Mouse (Mus musculus) left cerebral cortex, adult 9 months (tissue): Measurements from ENCODE around the gene Abhd17a.
A peak's percentile ranks its signal among the peaks of the same experiment; 100 is the strongest.

ENCODE experiments used
- DNase-seq, 2 experiments: peaks; one replicate each; pipeline ENCODE4 v3.0.0; 2022; ENCODE audit warnings: low spot score in 2 of 2

The Abhd17a gene

GRCm38 (mm10) chr10:80589879-80590854 lies at the start of gene Abhd17a:
Gene Abhd17a (minus strand): TSS chr10:80590341.
- DNase-seq = peak; percentile 82 to 96

GRCm38 (mm10) chr10:80635345-80635744 lies 45.2 kb upstream of the Abhd17a start:
- no peak for DNase-seq

- DNase-seq = no peak
Observed at GRCm38 (mm10) chr10:80628925-80629324, 38.8 kb upstream of the Abhd17a start.

- DNase-seq = no peak
Observed at GRCm38 (mm10) chr10:80627685-80628084, 37.5 kb upstream of the Abhd17a start.

DNA sequence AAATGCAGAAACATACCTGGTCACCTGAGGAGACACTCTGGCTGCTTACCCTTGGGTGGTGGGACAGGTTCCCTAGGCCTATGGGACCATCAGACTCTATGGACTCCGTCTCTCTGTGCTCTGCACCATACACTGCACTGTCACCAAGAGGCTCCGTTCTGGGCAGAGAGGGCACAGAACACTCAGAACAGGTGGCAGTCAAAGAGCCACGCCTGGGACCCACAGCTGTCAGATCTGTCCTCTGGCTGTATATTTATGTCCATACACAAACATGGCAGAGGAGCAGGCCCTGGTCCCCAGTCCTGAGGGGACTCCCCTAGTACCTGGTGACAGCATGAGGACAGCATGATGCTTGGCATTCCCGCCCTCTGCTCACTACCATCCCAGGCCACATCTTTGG lies 35.6 kb upstream of the Abhd17a start:
- DNase-seq = no peak

GRCm38 (mm10) chr10:80623457-80624191 lies 33.5 kb upstream of the Abhd17a start:
- peak in 1 of 2 experiments; percentile 45 for DNase-seq

DNA sequence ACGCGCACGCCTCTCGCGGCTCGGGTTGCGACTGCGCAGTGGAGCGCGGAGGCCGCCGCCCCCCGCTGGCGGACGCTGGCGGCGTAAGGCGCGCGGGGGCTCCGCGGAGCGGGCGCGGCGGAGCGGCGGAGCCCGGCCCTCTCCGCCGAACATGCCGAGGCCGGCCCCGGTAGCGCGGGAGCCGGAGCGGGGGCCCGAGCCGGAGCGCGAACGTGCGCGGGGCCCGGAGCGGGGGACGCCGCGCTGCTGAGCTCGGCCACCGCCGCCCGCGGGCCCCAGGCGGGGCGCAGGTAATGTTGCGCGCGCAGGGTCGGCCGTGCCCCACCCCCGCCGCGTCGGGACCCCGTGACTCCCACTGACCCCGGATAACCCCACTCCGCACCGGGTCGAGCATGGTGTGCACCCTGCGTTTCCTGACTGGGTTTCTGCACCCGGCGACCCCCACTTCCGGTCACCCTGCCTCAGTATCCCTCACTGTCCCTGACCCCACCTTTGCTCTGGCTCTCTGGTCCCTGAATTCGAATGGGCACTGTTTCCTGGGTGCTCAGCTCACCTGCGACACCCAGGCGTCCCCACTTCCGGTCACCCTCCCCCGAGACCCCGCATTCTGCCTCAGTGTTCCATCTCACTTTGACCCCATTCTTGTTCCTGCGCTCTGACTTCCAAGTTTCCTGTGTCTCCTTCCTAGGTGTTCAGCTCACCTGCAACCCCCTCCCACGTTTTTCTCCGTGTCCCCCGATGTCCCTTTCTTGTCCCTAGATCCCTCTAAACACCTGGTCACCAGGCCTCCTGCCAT lies 32.7 kb upstream of the Abhd17a start, which contains the start of gene Csnk1g2:
TSS of gene Csnk1g2 (plus strand) at position 178 of the 796 bp plus-strand sequence.
- peak in 1 of 2 experiments; percentile 40 for DNase-seq

GRCm38 (mm10) chr10:80621940-80622660 lies 32.0 kb upstream of the Abhd17a start:
- DNase-seq = peak; percentile 99 to 100

DNA sequence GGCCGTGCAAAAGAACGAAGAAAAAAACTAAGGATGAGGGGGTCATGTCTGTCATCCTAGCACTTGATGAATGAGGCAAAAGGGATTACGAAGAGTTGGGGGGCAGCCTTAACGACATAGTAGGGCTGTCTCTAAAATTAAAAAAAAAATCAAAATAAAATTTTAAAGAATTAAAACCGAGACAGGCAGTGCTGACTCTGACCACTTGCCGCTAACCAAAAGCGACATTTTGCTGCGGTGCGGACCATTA lies 31.5 kb upstream of the Abhd17a start:
- no peak for DNase-seq

- DNase-seq = no peak
Observed at GRCm38 (mm10) chr10:80620796-80621689, 30.9 kb upstream of the Abhd17a start.

DNA sequence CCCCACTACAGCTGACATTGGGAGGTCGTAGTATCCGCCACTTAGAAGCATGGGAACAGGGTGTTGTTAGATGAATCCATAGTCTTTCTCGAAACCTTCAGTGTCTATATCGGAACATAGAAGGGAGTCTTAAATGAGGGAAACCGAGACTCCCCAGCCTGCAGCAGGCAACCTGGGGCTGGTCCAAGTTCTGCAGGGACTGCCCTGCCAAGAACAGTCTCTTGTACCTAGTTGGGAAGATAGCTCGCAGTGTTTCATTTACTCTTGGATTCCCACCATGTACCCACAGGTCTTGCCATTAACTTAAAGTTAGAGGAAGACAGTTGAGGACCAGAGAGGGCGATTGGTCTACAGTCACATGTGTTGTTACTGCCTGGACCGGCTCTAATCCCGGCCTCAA lies 30.2 kb upstream of the Abhd17a start:
- no peak for DNase-seq

GRCm38 (mm10) chr10:80619465-80620244 lies 29.5 kb upstream of the Abhd17a start:
- no peak for DNase-seq

DNA sequence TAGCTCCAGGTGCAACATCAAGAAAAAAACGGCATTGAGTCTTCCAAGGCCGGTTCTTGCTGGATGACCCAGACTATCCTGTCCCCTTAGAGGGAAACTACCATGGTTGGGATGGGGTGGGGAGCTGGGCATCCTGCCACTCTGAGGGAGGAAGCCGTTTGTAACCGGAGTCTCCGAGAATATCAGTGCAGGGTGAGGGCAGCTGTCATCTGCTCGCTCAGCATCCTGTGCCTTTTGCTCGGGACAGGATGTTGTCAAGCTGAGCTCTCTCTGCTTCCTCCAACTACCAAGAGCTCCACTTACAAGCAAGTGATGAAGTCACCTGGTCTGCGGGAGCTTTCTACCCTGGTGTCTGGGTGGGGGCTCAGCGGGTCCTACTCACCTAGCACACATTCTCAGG lies 28.0 kb upstream of the Abhd17a start:
- no peak for DNase-seq

DNA sequence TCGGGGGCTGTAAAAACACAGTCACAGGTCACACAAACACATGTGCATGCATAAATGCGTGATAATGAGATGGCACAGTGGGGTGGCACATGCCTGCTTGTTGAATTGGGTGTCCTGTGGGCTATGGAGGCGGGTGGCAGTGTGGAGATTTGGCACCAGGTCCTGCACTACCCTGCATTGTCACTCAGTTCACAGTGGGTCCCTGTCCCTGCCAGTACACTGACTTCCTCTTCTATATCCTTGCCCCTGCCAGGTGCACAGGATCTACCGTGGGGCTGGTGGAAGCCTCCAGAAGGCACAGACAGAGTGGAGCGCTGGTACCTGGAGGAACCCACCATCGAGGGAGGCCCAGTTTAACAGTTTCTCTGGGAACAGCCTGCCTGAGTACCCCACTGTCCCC lies 24.2 kb upstream of the Abhd17a start:
- no peak for DNase-seq

GRCm38 (mm10) chr10:80613821-80614220 lies 23.7 kb upstream of the Abhd17a start:
- no peak for DNase-seq

DNA sequence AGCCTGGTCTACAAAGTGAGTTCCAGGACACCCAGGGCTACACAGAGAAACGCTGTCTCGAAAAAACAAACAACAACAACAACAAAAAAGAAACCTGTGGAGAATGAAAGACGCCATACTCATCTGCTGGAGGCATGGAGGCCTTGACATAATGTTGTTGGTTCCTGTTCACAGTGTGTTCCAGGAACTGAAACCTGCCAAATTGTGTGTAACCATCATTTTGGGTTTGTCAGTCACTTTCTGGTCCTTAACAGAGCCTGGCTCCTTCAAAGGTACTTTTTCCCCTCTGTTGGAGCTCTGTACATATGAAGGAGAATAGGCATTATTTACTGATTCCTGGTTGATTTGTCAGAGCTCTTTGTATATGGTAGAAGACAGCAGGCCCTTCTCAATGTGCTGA lies 21.8 kb upstream of the Abhd17a start:
- no peak for DNase-seq

- no peak for DNase-seq
Observed at GRCm38 (mm10) chr10:80611024-80611423, 20.9 kb upstream of the Abhd17a start.

- no peak for DNase-seq
Observed at GRCm38 (mm10) chr10:80610116-80610785, 20.1 kb upstream of the Abhd17a start.
